ENCODE assay signal across 8 mouse cellular contexts in the genomic region with DNA sequence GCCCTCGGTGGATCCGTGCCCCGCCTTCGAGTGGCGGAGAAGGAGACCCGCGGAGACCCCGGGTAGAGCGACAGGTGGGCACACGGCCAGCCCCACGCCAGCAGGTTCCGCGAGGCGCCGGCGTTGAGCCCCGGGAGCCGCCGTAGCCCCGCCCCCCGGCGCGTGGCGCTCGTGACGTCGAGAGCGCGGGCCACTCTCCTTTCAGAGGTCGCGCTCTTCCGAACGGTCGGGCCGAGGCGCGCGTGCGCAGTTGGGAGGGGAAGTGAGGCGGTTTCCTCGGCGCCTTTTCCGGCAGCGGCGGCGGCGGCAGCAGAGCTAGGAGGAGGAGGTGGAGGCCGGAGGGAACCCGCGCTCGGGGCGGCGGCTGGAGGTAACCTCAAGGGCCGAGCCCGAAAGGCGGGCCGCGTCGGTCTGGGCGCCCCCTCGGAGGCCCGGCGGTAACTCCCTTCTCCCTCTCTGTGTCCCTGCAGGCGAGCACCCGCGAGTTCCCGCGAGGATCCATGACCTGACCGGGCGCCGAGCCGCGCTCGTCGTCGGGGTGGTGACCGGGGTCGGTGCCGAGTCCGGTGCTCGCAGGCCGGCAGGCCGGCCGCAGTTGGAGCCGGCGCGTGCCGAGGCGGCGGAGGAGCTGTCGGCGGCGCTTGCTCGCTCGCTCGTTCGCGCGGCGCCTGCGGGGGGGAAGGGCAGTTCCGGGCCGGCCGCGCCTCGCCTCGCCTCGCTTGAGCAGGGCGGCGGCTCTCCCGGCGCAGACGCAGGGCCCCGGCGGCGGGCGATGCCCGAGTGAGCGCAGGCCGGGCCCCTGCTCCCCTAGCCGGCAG. TPM values are rescaled to one million over a fixed set of nuclear protein-coding genes. Genes with fewer than 3 reads are reported as not detected.
DNase-seq lines count a peak whose midpoint lies in the region; ATAC-seq lines count a peak whose summit lies in the region.

TSS of gene Arf6 (plus strand) at position 297 of the 818 bp plus-strand sequence.
TSS of gene Gm9887 (minus strand) at position 605 of the 818 bp plus-strand sequence.

- peak; percentile 96 for ATAC-seq in forebrain, embryonic 11.5 days (replicated peaks; ENCODE audit: low FRiP score)
- peak; percentile 94 for ATAC-seq in heart, embryonic 16.5 days (replicated peaks; ENCODE audit: extremely low read depth, insufficient read depth, low FRiP score)
- peak; percentile 88 for ATAC-seq in liver, embryonic 15.5 days (ENCODE audit: insufficient read depth)
- peak; percentile 96 for ATAC-seq in neural tube, embryonic 12.5 days (ENCODE audit: low FRiP score, low read depth)

- H3K4me2 ChIP-seq in forebrain, embryonic 11.5 days (ENCODE audit: low read depth, low read length, severe bottlenecking), result peak within 1 kb of the TSS; percentile 89
- peak within 1 kb of the TSS; percentile 93 for H3K4me2 ChIP-seq in heart, embryonic 16.5 days (ENCODE audit: low read depth, low read length)
- peak within 1 kb of the TSS; percentile 89 for H3K4me2 ChIP-seq in liver, embryonic 15.5 days
- H3K4me2 ChIP-seq in neural tube, embryonic 12.5 days (replicated peaks), result peak within 1 kb of the TSS; percentile 95

- peaks cover 3% of the 10 kb centered on the region; the same call in 1 of the 2 replicates for H3K4me1 ChIP-seq in forebrain, embryonic 11.5 days (replicated peaks; ENCODE audit: control insufficient read depth, insufficient read depth, low read length)
- peaks cover 13% of the 10 kb centered on the region for H3K4me1 ChIP-seq in heart, embryonic 16.5 days (ENCODE audit: control insufficient read depth, insufficient read depth, low read length)
- H3K4me1 ChIP-seq in liver, embryonic 15.5 days (replicated peaks), result peaks cover 28% of the 10 kb centered on the region
- peaks cover 17% of the 10 kb centered on the region for H3K4me1 ChIP-seq in neural tube, embryonic 12.5 days

- H3K9me3 ChIP-seq in forebrain, embryonic 11.5 days (ENCODE audit: control insufficient read depth, low read length), result no peaks in the 10 kb centered on the region
- H3K9me3 ChIP-seq in heart, embryonic 16.5 days (replicated peaks; ENCODE audit: control insufficient read depth, low read length), result no peaks in the 10 kb centered on the region
- no peaks in the 10 kb centered on the region for H3K9me3 ChIP-seq in liver, embryonic 15.5 days (replicated peaks)
- H3K9me3 ChIP-seq in neural tube, embryonic 12.5 days, result no peaks in the 10 kb centered on the region

- DNase-seq in CD8-positive naive resting alpha-beta T cell, adult 2 months (ENCODE audit: low read depth in 2 of 2, low spot score in 2 of 2), result peak; percentile 97
- peak; percentile 96 for DNase-seq in c-Kit-positive CD71-negative TER-119-negative erythroid progenitor cells, embryonic 14.5 days (ENCODE audit: low read depth)
- peak; percentile 99 for DNase-seq in forebrain, embryonic 11.5 days (ENCODE audit: low spot score)
- peak; percentile 97 to 100 for DNase-seq in kidney, postnatal 36 days
- peak; percentile 90 for DNase-seq in telencephalon, adult 2 months (ENCODE audit: low read depth, low spot score)

- H3K36me3 ChIP-seq in forebrain, embryonic 11.5 days (ENCODE audit: control insufficient read depth, insufficient read depth, low read length), result peaks cover 2% of the 10 kb centered on the region; the same call in 1 of the 2 replicates
- peaks cover 4% of the 10 kb centered on the region; the same call in 1 of the 2 replicates for H3K36me3 ChIP-seq in heart, embryonic 16.5 days (ENCODE audit: control insufficient read depth, insufficient read depth)
- peaks cover 22% of the 10 kb centered on the region for H3K36me3 ChIP-seq in liver, embryonic 15.5 days (replicated peaks)
- no peaks in the 10 kb centered on the region for H3K36me3 ChIP-seq in neural tube, embryonic 12.5 days

- H3K27me3 ChIP-seq in forebrain, embryonic 11.5 days (ENCODE audit: control insufficient read depth, insufficient read depth, low read length), result no peaks in the 10 kb centered on the region
- H3K27me3 ChIP-seq in heart, embryonic 16.5 days (ENCODE audit: control insufficient read depth, insufficient read depth, low read length), result no peaks in the 10 kb centered on the region
- H3K27me3 ChIP-seq in liver, embryonic 15.5 days, result no peaks in the 10 kb centered on the region
- no peaks in the 10 kb centered on the region for H3K27me3 ChIP-seq in neural tube, embryonic 12.5 days (replicated peaks)

- peak within 1 kb of the TSS; percentile 91 for H3K27ac ChIP-seq in forebrain, embryonic 11.5 days (ENCODE audit: low read depth, low read length)
- peak within 1 kb of the TSS; percentile 98 for H3K27ac ChIP-seq in heart, embryonic 16.5 days (ENCODE audit: low read length)
- H3K27ac ChIP-seq in liver, embryonic 15.5 days (replicated peaks), result peak within 1 kb of the TSS; percentile 99
- H3K27ac ChIP-seq in neural tube, embryonic 12.5 days, result peak within 1 kb of the TSS; percentile 82

- peak within 1 kb of the TSS; percentile 99 for H3K4me3 ChIP-seq in forebrain, embryonic 11.5 days (ENCODE audit: low read depth, low read length)
- H3K4me3 ChIP-seq in heart, embryonic 16.5 days (ENCODE audit: low read length), result peak within 1 kb of the TSS; percentile 85
- peak within 1 kb of the TSS; percentile 99 for H3K4me3 ChIP-seq in liver, embryonic 15.5 days (replicated peaks)
- peak within 1 kb of the TSS; percentile 99 for H3K4me3 ChIP-seq in neural tube, embryonic 12.5 days

- WGBS in forebrain, embryonic 11.5 days, result 1% methylated on average over 96 of the region's 121 CpGs
- WGBS in heart, embryonic 16.5 days, result under 1% methylated on average over 108 of the region's 121 CpGs
- under 1% methylated on average over 121 of the region's 121 CpGs for WGBS in liver, embryonic 15.5 days (ENCODE audit: insufficient replicate concordance)
- under 1% methylated on average over 110 of the region's 121 CpGs for WGBS in neural tube, embryonic 12.5 days

- peak within 1 kb of the TSS; percentile 96 for H3K9ac ChIP-seq in forebrain, embryonic 11.5 days (ENCODE audit: low read length)
- H3K9ac ChIP-seq in heart, embryonic 16.5 days (ENCODE audit: low read length), result peak within 1 kb of the TSS; percentile 98
- peak within 1 kb of the TSS; percentile 100 for H3K9ac ChIP-seq in liver, embryonic 15.5 days
- peak within 1 kb of the TSS; percentile 99 for H3K9ac ChIP-seq in neural tube, embryonic 12.5 days

RNA-seq across cellular contexts. Expression of gene Arf6, which starts in this region (rescaled TPM):
- polyA plus RNA-seq in forebrain, embryonic 11.5 days (2014; fragmentation: Nextera tagmentation; extraction: Ambion mirVana), result 48.7 and 59.7 TPM in 2 replicates
- 31.1 and 32.3 TPM in 2 replicates for polyA plus RNA-seq in heart, embryonic 16.5 days (2015; fragmentation: Nextera tagmentation; extraction: Ambion mirVana)
- polyA plus RNA-seq in liver, embryonic 15.5 days (2015; fragmentation: Nextera tagmentation; extraction: Ambion mirVana), result 33.0 and 33.3 TPM in 2 replicates
- polyA plus RNA-seq in neural tube, embryonic 12.5 days (2016; fragmentation: Nextera tagmentation; extraction: Ambion mirVana), result 57.6 and 60.3 TPM in 2 replicates

RNA-seq across cellular contexts. Expression of gene Gm9887, which starts in this region (rescaled TPM):
- 0.80 and 2.3 TPM in 2 replicates for polyA plus RNA-seq in forebrain, embryonic 11.5 days (2014; fragmentation: Nextera tagmentation; extraction: Ambion mirVana)
- polyA plus RNA-seq in heart, embryonic 16.5 days (2015; fragmentation: Nextera tagmentation; extraction: Ambion mirVana), result 1.5 and 1.7 TPM in 2 replicates
- polyA plus RNA-seq in liver, embryonic 15.5 days (2015; fragmentation: Nextera tagmentation; extraction: Ambion mirVana), result 0.56 and 1.2 TPM in 2 replicates
- polyA plus RNA-seq in neural tube, embryonic 12.5 days (2016; fragmentation: Nextera tagmentation; extraction: Ambion mirVana), result 2.0 and 2.4 TPM in 2 replicates

Comparison
In these comparisons a context has a peak if more than half of its experiments do, and no peak if none do; other contexts are left out.
1. Peak in every context shown above with its lines: DNase-seq, ATAC-seq, H3K4me3 ChIP-seq and H3K27ac ChIP-seq.